Mouse (Mus musculus): ENCODE results near the gene Gm20479. TPM values are rescaled to one million over a fixed set of nuclear protein-coding genes. Genes with fewer than 3 reads are reported as not detected.
A peak's percentile ranks its signal among the peaks of the same experiment; 100 is the strongest.

Gm20479 gene
- polyA plus RNA-seq, 1 experiment: 0.11 TPM

DNA sequence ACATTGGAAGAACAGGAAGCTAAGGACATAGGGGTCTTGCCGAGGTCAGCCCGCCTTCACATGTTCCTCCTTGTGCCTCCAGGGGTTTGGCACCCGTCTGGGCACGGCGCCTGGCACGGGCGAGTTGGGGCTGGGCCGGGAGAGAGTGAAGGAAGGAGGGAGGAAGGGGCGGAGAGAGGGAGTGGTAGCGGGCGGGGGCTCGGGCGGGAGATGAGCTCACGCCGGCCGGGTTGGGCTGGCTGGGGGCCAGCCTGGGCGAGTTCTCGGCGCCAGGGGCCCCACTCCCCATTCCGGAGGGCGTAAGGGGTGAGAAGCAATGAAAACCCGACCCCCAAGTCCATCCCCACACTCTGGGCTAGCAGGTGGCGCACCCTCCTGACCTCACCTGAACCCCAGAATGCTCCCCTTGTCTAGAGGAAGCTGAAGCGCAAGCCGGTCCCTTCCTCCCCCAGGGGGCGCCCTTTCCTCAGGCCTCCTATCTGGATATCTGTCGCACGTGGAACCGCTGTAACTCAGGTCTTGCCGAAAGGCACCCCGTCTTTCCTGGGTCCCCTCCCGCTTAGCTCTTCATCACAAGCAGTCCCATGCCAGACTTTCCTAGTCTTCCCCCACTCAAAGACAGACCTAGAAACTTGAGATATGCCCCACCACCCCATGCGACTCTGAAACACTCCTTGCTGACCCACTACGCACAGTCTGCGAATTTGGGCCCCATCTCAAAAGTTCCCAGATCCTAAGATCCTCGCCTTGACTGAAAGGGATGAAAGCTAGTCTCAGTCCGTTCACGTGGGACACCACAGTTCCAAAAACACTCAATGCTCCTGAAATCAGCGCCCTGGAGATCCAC lies 24.6 kb downstream of the Gm20479 start:
- H3K79me2 ChIP-seq (ENCODE audit: control insufficient read depth, insufficient read depth): no peaks in the 10 kb centered on the region
- no peaks in the 10 kb centered on the region for H3K36me3 ChIP-seq (ENCODE audit: control insufficient read depth, insufficient read depth)
- H3K27me3 ChIP-seq (ENCODE audit: control insufficient read depth, insufficient read depth, insufficient read length): no peaks in the 10 kb centered on the region
- H3K4me3 ChIP-seq: peak overlapping the region; percentile 35
- H3ac ChIP-seq (ENCODE audit: control insufficient read depth, insufficient read length): peak overlapping the region; percentile 80
- peak in 1 of 3 experiments; percentile 14 for TF ChIP-seq MYOG (IDR thresholded peaks at IDR 0.05; ENCODE audit: control insufficient read depth in 1 of 3, insufficient read depth in 1 of 3, insufficient read length in 2 of 3, low read depth in 2 of 3)
- peak; percentile 81 for TF ChIP-seq POLR2AphosphoS2 (IDR thresholded peaks at IDR 0.05; ENCODE audit: insufficient read length, low read depth)
- peak; percentile 29 for TF ChIP-seq SRF (IDR thresholded peaks at IDR 0.05; ENCODE audit: control insufficient read depth, insufficient read length, low read depth)
- TF ChIP-seq POLR2A (IDR thresholded peaks at IDR 0.05; ENCODE audit: insufficient read length, low read depth): peak; percentile 79
- peak in 1 of 3 experiments; percentile 16 for TF ChIP-seq MYOD1 (IDR thresholded peaks at IDR 0.05; ENCODE audit: control insufficient read depth in 1 of 3, insufficient read length in 2 of 3, low read depth in 2 of 3)
- no peak for TF ChIP-seq USF1 (IDR thresholded peaks at IDR 0.05; ENCODE audit: low read depth)
- peak overlapping the region; percentile 80 for H3K4me2 ChIP-seq (ENCODE audit: low read depth)

DNA sequence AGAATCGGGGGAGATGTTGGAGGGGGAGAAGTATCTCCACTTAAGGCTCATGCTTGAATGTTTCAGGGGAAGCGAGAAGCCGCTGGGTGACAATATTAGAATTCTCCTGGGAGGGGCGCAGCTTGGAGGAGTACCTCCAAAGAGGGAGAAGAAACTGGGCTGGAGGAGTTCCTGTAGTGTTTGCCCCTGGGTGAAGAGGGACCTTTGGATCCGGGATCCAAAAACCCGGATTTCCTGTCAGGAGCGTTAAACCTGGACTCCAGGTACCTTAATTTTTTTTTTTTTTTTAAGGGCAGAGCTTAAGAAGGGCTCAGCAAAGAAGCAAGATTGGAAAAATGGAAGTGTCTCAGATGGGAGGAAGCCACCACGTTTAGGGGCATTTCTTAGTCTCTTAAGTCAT lies 25.4 kb downstream of the Gm20479 start:
- Histone ChIP-seq H3ac (ENCODE audit: control insufficient read depth, insufficient read length) (peak overlapping the region; percentile 80), H3K4me2 (ENCODE audit: low read depth) (peak overlapping the region; percentile 80), H3K4me3 (peak overlapping the region; percentile 35), H3K27me3 (ENCODE audit: control insufficient read depth, insufficient read depth, insufficient read length) (no peaks in the 10 kb centered on the region), H3K36me3 (ENCODE audit: control insufficient read depth, insufficient read depth) (no peaks in the 10 kb centered on the region), H3K79me2 (ENCODE audit: control insufficient read depth, insufficient read depth) (no peaks in the 10 kb centered on the region)
- TF ChIP-seq REST (IDR thresholded peaks at IDR 0.05; ENCODE audit: insufficient read depth, insufficient read length) (no peak), E2F4 (IDR thresholded peaks at IDR 0.05; ENCODE audit: insufficient read depth) (no peak), POLR2A (IDR thresholded peaks at IDR 0.05; ENCODE audit: insufficient read length, low read depth) (no peak), CEBPB (IDR thresholded peaks at IDR 0.05; ENCODE audit: insufficient read depth, poor library complexity, severe bottlenecking) (no peak), SRF (IDR thresholded peaks at IDR 0.05; ENCODE audit: control insufficient read depth, insufficient read length, low read depth) (no peak), TCF12 (IDR thresholded peaks at IDR 0.05; ENCODE audit: insufficient read depth, poor library complexity, severe bottlenecking) (no peak), MYOD1 (IDR thresholded peaks at IDR 0.05; ENCODE audit: control insufficient read depth in 1 of 3, insufficient read length in 2 of 3, low read depth in 2 of 3) (no peak), MYOG (IDR thresholded peaks at IDR 0.05; ENCODE audit: control insufficient read depth in 1 of 3, insufficient read depth in 1 of 3, insufficient read length in 2 of 3, low read depth in 2 of 3) (no peak), USF1 (IDR thresholded peaks at IDR 0.05; ENCODE audit: low read depth) (no peak), TCF3 (IDR thresholded peaks at IDR 0.05; ENCODE audit: insufficient read length, low read depth) (no peak), POLR2AphosphoS2 (IDR thresholded peaks at IDR 0.05; ENCODE audit: insufficient read length, low read depth) (no peak), MAX (IDR thresholded peaks at IDR 0.05; ENCODE audit: low read depth) (no peak)

DNA sequence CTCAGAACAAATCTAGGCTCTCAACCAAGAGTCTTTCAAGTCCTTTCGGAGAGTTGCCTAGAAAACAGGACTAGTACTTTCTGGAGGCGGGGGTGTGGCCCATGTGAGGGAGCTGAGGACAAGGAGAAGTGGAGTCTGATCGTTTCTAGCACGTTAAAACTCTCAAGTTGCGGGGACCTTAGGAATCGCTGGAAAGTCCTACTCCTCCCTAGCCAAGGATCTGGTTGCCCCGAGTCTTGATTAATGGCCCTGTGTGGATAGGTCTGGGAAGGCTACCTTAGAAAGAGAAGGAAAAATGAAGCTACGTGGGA lies 25.7 kb downstream of the Gm20479 start:
- no peaks in the 10 kb centered on the region for H3K27me3 ChIP-seq (ENCODE audit: control insufficient read depth, insufficient read depth, insufficient read length)
- no peaks in the 10 kb centered on the region for H3K36me3 ChIP-seq (ENCODE audit: control insufficient read depth, insufficient read depth)
- no peak overlapping the region for H3ac ChIP-seq (ENCODE audit: control insufficient read depth, insufficient read length)
- H3K79me2 ChIP-seq (ENCODE audit: control insufficient read depth, insufficient read depth): no peaks in the 10 kb centered on the region
- H3K4me2 ChIP-seq (ENCODE audit: low read depth): peak overlapping the region; percentile 80
- TF ChIP-seq SRF (IDR thresholded peaks at IDR 0.05; ENCODE audit: control insufficient read depth, insufficient read length, low read depth) (no peak), POLR2AphosphoS2 (IDR thresholded peaks at IDR 0.05; ENCODE audit: insufficient read length, low read depth) (no peak), TCF3 (IDR thresholded peaks at IDR 0.05; ENCODE audit: insufficient read length, low read depth) (no peak), POLR2A (IDR thresholded peaks at IDR 0.05; ENCODE audit: insufficient read length, low read depth) (no peak), CEBPB (IDR thresholded peaks at IDR 0.05; ENCODE audit: insufficient read depth, poor library complexity, severe bottlenecking) (no peak), REST (IDR thresholded peaks at IDR 0.05; ENCODE audit: insufficient read depth, insufficient read length) (no peak), MAX (IDR thresholded peaks at IDR 0.05; ENCODE audit: low read depth) (no peak), MYOG (IDR thresholded peaks at IDR 0.05; ENCODE audit: control insufficient read depth in 1 of 3, insufficient read depth in 1 of 3, insufficient read length in 2 of 3, low read depth in 2 of 3) (no peak), E2F4 (IDR thresholded peaks at IDR 0.05; ENCODE audit: insufficient read depth) (no peak), MYOD1 (IDR thresholded peaks at IDR 0.05; ENCODE audit: control insufficient read depth in 1 of 3, insufficient read length in 2 of 3, low read depth in 2 of 3) (no peak), USF1 (IDR thresholded peaks at IDR 0.05; ENCODE audit: low read depth) (no peak), TCF12 (IDR thresholded peaks at IDR 0.05; ENCODE audit: insufficient read depth, poor library complexity, severe bottlenecking) (no peak)
- peak overlapping the region; percentile 35 for H3K4me3 ChIP-seq

DNA sequence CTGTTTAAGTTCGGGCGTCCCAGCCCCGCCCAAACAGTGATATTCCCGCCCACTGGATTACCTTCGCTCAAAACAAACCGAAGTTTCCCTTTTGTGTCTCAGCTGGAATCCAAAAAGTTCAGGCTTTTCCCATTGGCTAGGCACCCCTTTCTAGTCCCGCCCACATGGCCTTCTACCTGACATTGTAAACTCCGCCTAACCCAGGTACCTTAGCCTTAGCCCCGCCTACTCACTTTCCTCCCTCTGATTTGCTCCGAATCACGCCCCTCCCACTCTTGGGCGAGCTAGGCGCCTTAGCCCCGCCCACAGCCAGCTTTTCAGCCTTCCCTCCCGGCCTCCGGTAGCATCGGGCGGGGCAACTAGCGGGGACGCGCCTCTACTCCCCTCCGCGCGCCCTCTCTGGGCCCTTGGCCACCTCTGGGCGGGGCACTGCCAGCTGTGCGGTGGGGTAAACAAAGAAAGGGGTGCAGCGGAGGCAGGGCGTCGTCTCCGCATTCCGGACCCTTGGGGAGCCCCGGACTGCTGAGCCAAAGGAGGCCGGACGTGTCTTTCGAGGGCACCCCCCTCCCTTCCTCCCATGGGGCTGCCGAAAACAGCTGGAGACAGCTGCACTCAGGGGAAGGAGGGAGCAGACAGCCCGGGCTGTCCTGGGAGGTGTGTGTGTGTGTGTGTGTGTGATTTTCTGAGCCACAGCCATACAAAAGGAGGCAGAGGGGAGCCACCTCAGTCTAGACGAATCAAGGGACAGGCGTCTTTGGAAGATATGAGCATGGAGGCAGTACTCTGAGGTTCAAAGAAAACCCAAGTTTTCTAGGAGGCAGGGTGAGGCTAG lies 26.3 kb downstream of the Gm20479 start:
- no peaks in the 10 kb centered on the region for H3K27me3 ChIP-seq (ENCODE audit: control insufficient read depth, insufficient read depth, insufficient read length)
- H3K4me2 ChIP-seq (ENCODE audit: low read depth): peak overlapping the region; percentile 80
- no peaks in the 10 kb centered on the region for H3K79me2 ChIP-seq (ENCODE audit: control insufficient read depth, insufficient read depth)
- no peaks in the 10 kb centered on the region for H3K36me3 ChIP-seq (ENCODE audit: control insufficient read depth, insufficient read depth)
- H3K4me3 ChIP-seq: peak overlapping the region; percentile 35
- no peak overlapping the region for H3ac ChIP-seq (ENCODE audit: control insufficient read depth, insufficient read length)
- TF ChIP-seq REST (IDR thresholded peaks at IDR 0.05; ENCODE audit: insufficient read depth, insufficient read length) (no peak), TCF3 (IDR thresholded peaks at IDR 0.05; ENCODE audit: insufficient read length, low read depth) (peak; percentile 35), POLR2A (IDR thresholded peaks at IDR 0.05; ENCODE audit: insufficient read length, low read depth) (peak; percentile 66), MYOG (IDR thresholded peaks at IDR 0.05; ENCODE audit: control insufficient read depth in 1 of 3, insufficient read depth in 1 of 3, insufficient read length in 2 of 3, low read depth in 2 of 3) (peak in 2 of 3 experiments; percentile 79 to 81), TCF12 (IDR thresholded peaks at IDR 0.05; ENCODE audit: insufficient read depth, poor library complexity, severe bottlenecking) (peak; percentile 42), MYOD1 (IDR thresholded peaks at IDR 0.05; ENCODE audit: control insufficient read depth in 1 of 3, insufficient read length in 2 of 3, low read depth in 2 of 3) (peak; percentile 42 to 95 (median 89)), POLR2AphosphoS2 (IDR thresholded peaks at IDR 0.05; ENCODE audit: insufficient read length, low read depth) (no peak)

Measured in myocyte (in vitro differentiated cells).